Mouse (Mus musculus) cerebellum, adult 9-10 months (tissue): ENCODE measurements around the gene Kifc5b.
A peak's percentile ranks its signal among the peaks of the same experiment; 100 is the strongest.
"Not testable (repeated sequence)": the region's sequence is repeated elsewhere in the genome, so short reads cannot be mapped to it uniquely, and the experiment has no call there.

Source experiments
- DNase-seq: peaks from one replicate; pipeline ENCODE4 v3.0.0; 2022

The Kifc5b gene

DNA sequence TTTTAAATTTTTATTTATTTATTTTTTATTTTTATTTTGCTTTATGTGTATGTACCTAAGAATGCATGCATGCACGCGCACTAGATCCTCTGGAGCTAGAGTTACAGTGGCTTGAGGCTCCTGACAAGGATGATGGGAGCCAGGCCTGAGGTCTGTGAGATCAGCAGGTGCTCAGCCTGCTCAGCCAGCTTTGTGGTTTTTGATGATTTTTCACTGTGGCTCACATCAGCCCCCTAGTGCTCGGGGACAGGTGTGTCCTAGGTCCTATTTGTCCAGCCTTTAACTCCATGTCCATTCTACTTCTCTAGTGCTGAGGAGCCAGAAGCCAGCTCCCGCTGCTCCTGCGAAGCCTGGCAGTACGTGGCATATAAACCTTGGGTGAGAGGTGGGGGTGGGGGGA lies 5.5 kb downstream of the Kifc5b start:
- not testable (repeated sequence) for DNase-seq

- DNase-seq: not testable (repeated sequence)
Measured at GRCm38 (mm10) chr17:26925414-26925813, 8.5 kb downstream of the Kifc5b start.

GRCm38 (mm10) chr17:26931795-26932194 lies 14.9 kb downstream of the Kifc5b start:
- DNase-seq: peak; percentile 56

DNA sequence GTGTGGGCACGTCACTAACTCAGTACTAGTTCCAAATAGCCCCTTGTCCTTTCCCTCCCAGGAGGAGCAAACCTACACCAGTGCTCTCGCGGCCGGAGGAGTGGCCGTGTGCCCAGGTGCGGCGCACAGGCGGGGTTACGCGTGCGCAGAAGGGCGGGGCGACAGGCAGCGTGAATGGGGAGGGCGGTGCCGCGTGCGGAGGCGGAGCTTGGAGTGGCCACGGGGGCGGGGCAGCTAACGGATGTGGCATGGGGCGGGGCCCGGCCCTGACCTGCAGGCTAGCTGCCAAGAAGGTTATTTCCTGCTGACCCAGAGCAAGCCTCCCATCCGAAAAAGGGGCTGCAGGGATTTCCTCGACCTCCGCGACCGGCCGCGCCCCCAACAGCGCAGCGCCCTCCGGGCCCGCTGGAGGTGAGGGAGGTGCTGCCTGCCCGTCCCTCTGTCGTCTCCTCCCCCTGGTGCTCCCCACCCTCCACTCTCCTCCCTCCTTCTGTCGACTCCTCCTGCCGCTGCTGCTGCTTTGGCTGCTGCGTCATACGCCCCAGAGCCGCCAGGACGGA lies 16.0 kb downstream of the Kifc5b start, which contains the start of gene Phf1:
Gene Phf1, plus strand, starts transcription at position 214 of the 560 bp plus-strand sequence.
- DNase-seq: peak; percentile 95

DNA sequence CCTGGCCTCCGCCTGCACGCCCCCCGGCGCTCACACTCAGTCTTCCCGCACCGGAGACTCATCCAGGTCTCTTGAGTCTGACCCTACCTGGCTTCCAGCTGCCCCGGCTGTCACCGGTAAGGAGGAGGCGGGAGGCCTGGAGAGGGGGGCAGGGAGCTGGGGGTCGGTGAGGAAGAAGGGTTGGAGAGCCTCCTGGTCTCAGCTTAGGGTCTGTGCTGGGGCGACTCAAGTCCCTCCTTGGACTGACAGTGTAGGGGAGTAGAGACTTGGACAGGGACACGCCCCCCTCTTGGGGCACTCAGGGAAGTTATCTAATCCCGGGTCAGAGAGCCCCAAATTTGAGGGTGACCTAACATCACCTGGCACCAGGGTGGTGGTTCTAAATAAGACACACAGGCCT lies 16.5 kb downstream of the Kifc5b start:
- no peak for DNase-seq

DNA sequence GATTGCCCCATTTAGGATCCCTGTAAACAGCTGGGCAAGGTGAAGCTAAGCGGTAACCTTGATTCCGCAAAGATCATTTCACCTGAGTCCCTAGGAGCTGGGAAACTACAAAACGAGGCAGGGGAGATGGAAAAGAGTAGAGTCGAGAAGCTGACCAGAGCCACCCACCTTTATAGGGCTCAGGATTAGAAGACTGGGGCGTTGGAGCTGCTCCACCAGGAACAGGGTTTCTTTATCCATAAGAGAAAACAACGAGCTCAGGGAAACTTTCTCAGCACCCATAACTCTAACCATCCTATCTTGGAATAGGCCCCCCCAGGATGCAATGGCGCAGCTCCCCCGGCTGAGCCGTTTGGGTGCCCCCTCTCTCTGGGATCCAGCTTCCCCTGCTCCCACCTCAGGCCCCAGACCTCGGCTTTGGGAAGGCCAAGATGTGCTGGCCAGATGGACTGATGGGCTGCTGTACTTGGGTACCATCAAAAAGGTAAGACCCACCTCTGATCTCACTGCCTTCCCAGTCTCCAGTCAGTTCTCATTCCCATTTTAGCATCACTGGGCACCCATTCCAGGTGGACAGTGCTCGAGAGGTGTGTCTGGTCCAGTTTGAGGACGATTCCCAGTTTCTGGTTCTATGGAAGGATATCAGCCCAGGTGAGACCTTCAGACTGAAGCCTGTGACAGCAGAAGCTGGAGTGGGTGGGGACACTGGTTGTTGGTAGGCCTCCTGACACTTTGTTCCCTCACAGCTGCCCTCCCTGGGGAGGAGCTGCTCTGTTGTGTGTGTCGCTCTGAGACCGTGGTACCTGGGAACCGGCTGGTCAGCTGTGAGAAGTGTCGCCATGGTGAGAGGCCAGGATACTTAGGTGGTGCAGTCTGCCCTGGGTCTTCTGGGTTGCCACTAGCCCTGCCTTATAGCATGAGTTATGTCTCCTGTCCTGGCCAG lies 17.3 kb downstream of the Kifc5b start:
- DNase-seq: peak; percentile 45

GRCm38 (mm10) chr17:26935027-26935426 lies 18.1 kb downstream of the Kifc5b start:
- DNase-seq: no peak

GRCm38 (mm10) chr17:26936453-26936852 lies 19.6 kb downstream of the Kifc5b start:
- DNase-seq: peak; percentile 46

GRCm38 (mm10) chr17:26936921-26937695 lies 20.2 kb downstream of the Kifc5b start:
- peak; percentile 62 for DNase-seq

- DNase-seq: peak; percentile 58
Measured at GRCm38 (mm10) chr17:26937883-26938695, 21.2 kb downstream of the Kifc5b start.

DNA sequence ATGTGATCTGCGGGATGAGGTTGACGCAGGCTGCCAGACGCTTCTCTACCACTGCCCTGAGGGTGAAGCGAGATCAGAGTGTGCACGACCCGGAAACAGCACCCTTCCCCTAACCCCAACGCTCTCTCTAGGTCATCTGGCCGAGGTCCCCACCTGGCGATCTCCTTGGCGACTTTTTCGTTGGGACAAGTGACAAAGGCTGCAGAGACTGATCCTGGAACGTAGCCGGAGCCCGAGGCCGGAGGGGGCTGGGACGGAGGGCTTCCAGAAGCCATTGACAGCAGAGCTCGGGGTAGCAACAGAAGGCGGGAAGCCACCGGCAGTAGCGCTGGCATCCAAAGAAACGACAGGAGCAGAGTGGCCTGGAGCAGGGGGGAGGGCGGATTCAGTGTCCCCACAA lies 21.8 kb downstream of the Kifc5b start:
- DNase-seq: peak; percentile 74

- peak; percentile 100 for DNase-seq
Measured at GRCm38 (mm10) chr17:26939178-26939972, 22.5 kb downstream of the Kifc5b start, which contains the start of gene Cuta. TSS of gene Cuta (minus strand) at chr17:26939569.

DNA sequence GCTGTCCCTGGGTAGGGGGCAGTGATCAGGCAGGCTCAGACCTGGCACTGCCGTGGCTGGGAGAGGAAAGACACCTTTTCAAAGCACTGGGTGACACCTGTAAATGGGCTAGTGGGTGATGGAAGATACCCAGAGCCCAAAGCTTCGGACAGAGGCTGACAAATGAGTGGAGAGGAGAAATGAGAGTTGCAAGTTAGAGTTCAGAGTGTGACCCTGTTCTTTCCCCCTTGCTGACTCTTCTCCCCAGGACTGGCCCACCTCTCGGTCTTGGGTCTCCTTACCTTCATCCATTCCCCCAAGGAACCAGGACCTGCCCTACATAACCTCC lies 23.0 kb downstream of the Kifc5b start:
- DNase-seq: no peak

- DNase-seq: peak; percentile 77
Measured at GRCm38 (mm10) chr17:26941031-26941789, 24.3 kb downstream of the Kifc5b start, which contains the start of gene Syngap1. TSS of gene Syngap1 (plus strand) at chr17:26941253.

- DNase-seq: peak; percentile 67
Measured at GRCm38 (mm10) chr17:26941841-26942570, 25.1 kb downstream of the Kifc5b start.

DNA sequence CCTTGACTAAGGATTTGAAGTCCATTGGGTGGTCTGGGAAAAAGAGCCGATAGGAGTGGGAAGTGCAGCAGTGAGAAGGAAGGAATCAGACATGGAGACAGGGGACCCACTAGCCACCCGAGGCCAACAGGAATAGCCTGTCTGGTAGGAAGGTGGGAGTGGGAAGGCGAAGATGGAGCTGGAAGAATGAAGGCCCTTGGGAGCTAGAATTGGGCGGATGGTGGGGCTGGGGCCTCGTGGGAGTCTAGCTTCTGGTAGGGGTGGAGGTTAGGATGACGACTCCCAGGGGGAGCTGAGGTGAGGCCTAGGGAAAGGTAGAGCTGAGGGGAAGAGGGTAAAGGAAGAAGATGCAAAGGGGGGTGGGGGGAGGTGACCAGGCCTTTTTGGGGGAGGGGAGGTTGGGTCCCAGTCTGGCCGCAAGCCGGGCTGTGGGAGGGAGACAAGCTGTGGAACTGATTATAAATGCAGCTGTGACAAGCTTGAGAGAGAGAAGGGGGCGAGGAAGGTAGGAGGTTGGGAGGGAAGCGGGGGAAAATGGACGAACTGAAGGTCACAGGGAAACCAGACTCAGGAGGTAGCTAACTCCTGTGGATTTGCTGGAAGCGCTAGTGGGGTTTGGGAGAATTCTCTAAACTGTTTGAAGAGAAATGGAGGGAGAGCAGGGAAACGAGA lies 29.1 kb downstream of the Kifc5b start:
- peak; percentile 38 for DNase-seq

DNA sequence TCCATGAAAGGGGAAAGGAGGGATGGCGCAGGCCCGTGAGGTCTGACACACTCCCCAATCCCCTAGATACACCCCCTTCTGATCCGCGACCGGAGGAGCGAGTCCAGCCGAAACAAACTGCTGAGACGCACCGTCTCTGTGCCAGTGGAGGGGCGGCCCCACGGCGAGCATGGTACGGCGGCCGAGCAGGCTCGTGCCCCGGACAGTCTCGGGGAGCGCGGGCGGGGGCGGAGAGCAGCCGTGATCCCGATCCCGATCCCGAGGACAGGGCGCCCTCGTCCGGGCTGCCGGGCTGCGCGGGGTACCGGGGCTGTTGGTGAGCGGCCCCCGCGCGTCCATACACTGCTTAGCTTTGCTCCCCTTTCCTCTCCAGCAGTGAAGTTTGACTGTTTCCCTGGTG lies 29.7 kb downstream of the Kifc5b start:
- peak; percentile 83 for DNase-seq

GRCm38 (mm10) chr17:26947231-26948100 lies 30.6 kb downstream of the Kifc5b start:
- DNase-seq: peak; percentile 52
